Mouse (Mus musculus) small intestine, adult 2 months (tissue): Measurements from ENCODE around the gene Smg9.

Experiments
- CTCF ChIP-seq: fragments of 200-500 bp; IDR thresholded peaks from 2 replicates; pipeline ENCODE4 v1.5.1; 2012; ENCODE audit warnings: low read depth, mild to moderate bottlenecking, control low read depth, inconsistent platforms, low read length, moderate library complexity, mixed read lengths; ENCODE audit not compliant: insufficient replicate concordance, insufficient read length; ENCODE audit errors: extremely low read depth
- POLR2A ChIP-seq: fragments of 200-500 bp; IDR thresholded peaks from 2 replicates; pipeline ENCODE4 v1.6.1; 2012; ENCODE audit warnings: low read depth, mild to moderate bottlenecking, control low read depth, inconsistent platforms, low read length, moderate library complexity

- TF ChIP-seq CTCF (peak; percentile 95), POLR2A (no peak)
Observed at GRCm38 (mm10) chr7:24384827-24385226, 14.6 kb upstream of the Smg9 start.
